Mouse (Mus musculus) stomach, embryonic 14.5 days (tissue): ENCODE measurements around the gene Kif21b. TPM values are rescaled to one million over a fixed set of nuclear protein-coding genes. Genes with fewer than 3 reads are reported as not detected.

Experiments used
- ATAC-seq: fragments of 200-750 bp; cut with Nextera tagmentation; 2 replicates; pipeline ENCODE4 v1.8.0; 2017; ENCODE audit warnings: low read depth, moderate TSS enrichment; ENCODE audit not compliant: insufficient number of reproducible peaks, insufficient read depth, low FRiP score
- H3K27ac ChIP-seq: fragments of 300-500 bp; sonication (generic); 2 replicates; pipeline ENCODE4 v1.5.1; 2014; ENCODE audit warnings: mild to moderate bottlenecking, low read length, moderate library complexity, mixed read lengths
- H3K27me3 ChIP-seq: fragments of 300-500 bp; sonication (generic); 2 replicates; pipeline ENCODE4 v1.6.1; 2014; ENCODE audit warnings: low read length, control low read depth, mixed read lengths; ENCODE audit not compliant: control insufficient read depth, insufficient read depth
- H3K36me3 ChIP-seq: fragments of 300-500 bp; sonication (generic); 2 replicates; pipeline ENCODE4 v1.6.1; 2014; ENCODE audit warnings: mild to moderate bottlenecking, control low read depth, low read length, moderate library complexity, mixed read lengths; ENCODE audit not compliant: control insufficient read depth, insufficient read depth
- H3K4me1 ChIP-seq: fragments of 300-500 bp; sonication (generic); 2 replicates; pipeline ENCODE4 v1.6.1; 2014; ENCODE audit warnings: low read length, control low read depth, mixed read lengths; ENCODE audit not compliant: control insufficient read depth, insufficient read depth
- H3K4me2 ChIP-seq: fragments of 300-500 bp; sonication (generic); replicated peaks from 2 replicates; pipeline ENCODE4 v1.6.1; 2014; ENCODE audit warnings: low read depth, low read length, control low read depth
- H3K4me3 ChIP-seq: fragments of 300-500 bp; sonication (generic); 2 replicates; pipeline ENCODE4 v1.5.1; 2014; ENCODE audit warnings: low read depth, low read length, control low read depth
- H3K9ac ChIP-seq: fragments of 300-500 bp; sonication (generic); replicated peaks from 2 replicates; pipeline ENCODE4 v1.6.1; 2014; ENCODE audit warnings: low read depth, mild to moderate bottlenecking, control low read depth, low read length, moderate library complexity, mixed read lengths
- H3K9me3 ChIP-seq: fragments of 300-500 bp; sonication (generic); 2 replicates; pipeline ENCODE4 v1.6.1; 2016; ENCODE audit warnings: low read depth, low read length, control low read depth; ENCODE audit not compliant: control insufficient read depth
- WGBS: fragments of 180-500 bp; shearing (Covaris S2); extraction: QIAGEN DNeasy Blood & Tissue Kit; methylation state at CpG from one replicate; pipeline ENCODE4 v1.1.7; 2014; 5-methylcytosine and 5-hydroxymethylcytosine counted together
- polyA plus RNA-seq: library from polyadenylated mRNA; unstranded; fragments of >200 nt; fragmentation: Nextera tagmentation; extraction: Ambion mirVana; gene quantifications from 2 replicates; pipeline ENCODE4 v1.2.1, GENCODE M21; 2014

Gene Kif21b
- polyA plus RNA-seq, 1 experiment from 2014 or later: 4.4 TPM

GRCm38 (mm10) chr1:136174101-136174606, 43.0 kb downstream of the Kif21b start:
- no peaks in the 10 kb centered on the region for H3K9me3 ChIP-seq
- ATAC-seq: peak; percentile 47
- H3K4me1 ChIP-seq: peaks cover 9% of the 10 kb centered on the region
- H3K27ac ChIP-seq: peak overlapping the region; percentile 11; the same call in 1 of the 2 replicates
- 11% methylated on average over 13 of the region's 13 CpGs for WGBS
- H3K27me3 ChIP-seq: no peaks in the 10 kb centered on the region
- no peak overlapping the region for H3K9ac ChIP-seq
- H3K4me2 ChIP-seq: peak overlapping the region; percentile 22; the same call in 1 of the 2 replicates
- no peak overlapping the region for H3K4me3 ChIP-seq
- H3K36me3 ChIP-seq: peaks cover 16% of the 10 kb centered on the region; the same call in 1 of the 2 replicates

GRCm38 (mm10) chr1:136175183-136175582, 44.0 kb downstream of the Kif21b start:
- Histone ChIP-seq H3K27me3 (no peaks in the 10 kb centered on the region), H3K4me3 (no peak overlapping the region), H3K36me3 (peaks cover 15% of the 10 kb centered on the region; the same call in 1 of the 2 replicates), H3K4me2 (no peak overlapping the region), H3K9ac (no peak overlapping the region), H3K9me3 (no peaks in the 10 kb centered on the region), H3K4me1 (peaks cover 9% of the 10 kb centered on the region), H3K27ac (no peak overlapping the region)
- no peak for ATAC-seq
- WGBS: 37% methylated on average over 6 of the region's 6 CpGs

- no peaks in the 10 kb centered on the region for H3K27me3 ChIP-seq
- no peak overlapping the region for H3K9ac ChIP-seq
- ATAC-seq: peak; percentile 19; the same call in 1 of the 2 replicates
- H3K4me2 ChIP-seq: no peak overlapping the region
- H3K36me3 ChIP-seq: peaks cover 12% of the 10 kb centered on the region; the same call in 1 of the 2 replicates
- no peaks in the 10 kb centered on the region for H3K9me3 ChIP-seq
- no peak overlapping the region; the same call in 1 of the 2 replicates for H3K27ac ChIP-seq
- peaks cover 9% of the 10 kb centered on the region for H3K4me1 ChIP-seq
- no peak overlapping the region for H3K4me3 ChIP-seq
- 68% methylated on average over 2 of the region's 2 CpGs for WGBS
These were observed 45.9 kb downstream of the Kif21b start for GRCm38 (mm10) chr1:136177085-136177484.

GRCm38 (mm10) chr1:136178741-136179140, 47.6 kb downstream of the Kif21b start:
- no peak overlapping the region for H3K4me3 ChIP-seq
- no peaks in the 10 kb centered on the region for H3K9me3 ChIP-seq

GRCm38 (mm10) chr1:136179511-136180001, 48.4 kb downstream of the Kif21b start:
- 54% methylated on average over 2 of the region's 2 CpGs for WGBS
- H3K9me3 ChIP-seq: no peaks in the 10 kb centered on the region

More at GRCm38 (mm10) chr1:136178741-136179140, 47.6 kb downstream of the Kif21b start:
- peaks cover 9% of the 10 kb centered on the region for H3K4me1 ChIP-seq
- peaks cover 6% of the 10 kb centered on the region; the same call in 1 of the 2 replicates for H3K36me3 ChIP-seq
- H3K9ac ChIP-seq: no peak overlapping the region
- H3K27ac ChIP-seq: no peak overlapping the region
- no peak for ATAC-seq
- no peak overlapping the region for H3K4me2 ChIP-seq
- WGBS: 57% methylated on average over 6 of the region's 6 CpGs
- no peaks in the 10 kb centered on the region for H3K27me3 ChIP-seq

GRCm38 (mm10) chr1:136190033-136190432, 58.8 kb downstream of the Kif21b start:
- Histone ChIP-seq H3K36me3 (no peaks in the 10 kb centered on the region), H3K4me2 (no peak overlapping the region), H3K27me3 (no peaks in the 10 kb centered on the region), H3K9me3 (no peaks in the 10 kb centered on the region), H3K9ac (no peak overlapping the region), H3K27ac (no peak overlapping the region), H3K4me3 (no peak overlapping the region), H3K4me1 (no peaks in the 10 kb centered on the region)
- ATAC-seq: no peak
- WGBS: 95% methylated on average over 5 of the region's 5 CpGs

More at GRCm38 (mm10) chr1:136179511-136180001, 48.4 kb downstream of the Kif21b start:
- H3K9ac ChIP-seq: no peak overlapping the region
- H3K4me2 ChIP-seq: no peak overlapping the region
- no peak overlapping the region for H3K4me3 ChIP-seq
- H3K27me3 ChIP-seq: no peaks in the 10 kb centered on the region
- H3K27ac ChIP-seq: no peak overlapping the region
- H3K4me1 ChIP-seq: peaks cover under 1% of the 10 kb centered on the region; the same call in 1 of the 2 replicates
- ATAC-seq: no peak
- peaks cover 6% of the 10 kb centered on the region; the same call in 1 of the 2 replicates for H3K36me3 ChIP-seq

- no peak within 1 kb of the TSS for H3K4me2 ChIP-seq
- no peaks in the 10 kb centered on the region for H3K4me1 ChIP-seq
- H3K27ac ChIP-seq: no peak within 1 kb of the TSS
- H3K9ac ChIP-seq: no peak within 1 kb of the TSS
- no peaks in the 10 kb centered on the region for H3K27me3 ChIP-seq
- H3K36me3 ChIP-seq: peaks cover 10% of the 10 kb centered on the region; the same call in 1 of the 2 replicates
- 57% methylated on average over 3 of the region's 3 CpGs for WGBS
- H3K9me3 ChIP-seq: no peaks in the 10 kb centered on the region
- 0 out of 2 replicates have a peak, but pooled peaks have one; percentile 28 for ATAC-seq
- no peak within 1 kb of the TSS for H3K4me3 ChIP-seq
These were observed 81.6 kb downstream of the Kif21b start, which contains the start of gene Mroh3 for GRCm38 (mm10) chr1:136212803-136213202. Gene Mroh3, minus strand, starts transcription at chr1:136212828.

- Histone ChIP-seq H3K9me3 (no peaks in the 10 kb centered on the region), H3K36me3 (peaks cover 23% of the 10 kb centered on the region), H3K27me3 (no peaks in the 10 kb centered on the region), H3K27ac (no peak overlapping the region), H3K4me2 (no peak overlapping the region), H3K4me1 (no peaks in the 10 kb centered on the region), H3K9ac (no peak overlapping the region), H3K4me3 (no peak overlapping the region)
- no peak for ATAC-seq
- 74% methylated on average over 15 of the region's 15 CpGs for WGBS
These were observed 83.1 kb downstream of the Kif21b start for GRCm38 (mm10) chr1:136214304-136214703.
